Mouse (Mus musculus): ENCODE measurements around the gene Tmem45a2. TPM values are rescaled to one million over a fixed set of nuclear protein-coding genes. Genes with fewer than 3 reads are reported as not detected.

Tmem45a2 gene
- polyA plus RNA-seq, 1 experiment from 2014 or later, result not detected

Other genes starting within 250 kb of the Tmem45a2 start
- gene Tmem45a, start 185.2 kb downstream of the Tmem45a2 start, polyA plus RNA-seq (2015; fragmentation: Nextera tagmentation; extraction: Ambion mirVana), result 3.7 and 4.5 TPM in 2 replicates
- 0.79 TPM in 1 of 2 replicates, not detected in the other for gene Lnp1, start 143.3 kb downstream of the Tmem45a2 start, polyA plus RNA-seq (2015; fragmentation: Nextera tagmentation; extraction: Ambion mirVana)
- 56.8 and 58.3 TPM in 2 replicates for gene Tomm70a, start 50.3 kb upstream of the Tmem45a2 start, polyA plus RNA-seq (2015; fragmentation: Nextera tagmentation; extraction: Ambion mirVana)
- gene Nit2, start 96.0 kb upstream of the Tmem45a2 start, polyA plus RNA-seq (2015; fragmentation: Nextera tagmentation; extraction: Ambion mirVana), result 37.7 and 41.0 TPM in 2 replicates
- 37.7 and 41.1 TPM in 2 replicates for gene Tbc1d23, start 160.1 kb upstream of the Tmem45a2 start, polyA plus RNA-seq (2015; fragmentation: Nextera tagmentation; extraction: Ambion mirVana)
- gene Tmem30c, start 221.5 kb upstream of the Tmem45a2 start, polyA plus RNA-seq (2015; fragmentation: Nextera tagmentation; extraction: Ambion mirVana), result 0.09 and 0.52 TPM in 2 replicates